Mouse (Mus musculus) neural tube, embryonic 11.5 days (tissue): ENCODE measurements around the gene Pcdh9. TPM values are rescaled to one million over a fixed set of nuclear protein-coding genes. Genes with fewer than 3 reads are reported as not detected.

Experiments
- ATAC-seq: fragments of 200-750 bp; cut with Nextera tagmentation; 2 replicates; pipeline ENCODE4 v1.8.0; 2017; ENCODE audit warnings: moderate number of reproducible peaks, mild to moderate bottlenecking, moderate TSS enrichment, moderate library complexity; ENCODE audit not compliant: insufficient read depth, low FRiP score, low TSS enrichment
- DNase-seq: peaks from one replicate; pipeline ENCODE4 v3.0.0-alpha.2; 2015; ENCODE audit warnings: low spot score
- H3K27ac ChIP-seq: fragments of 300-500 bp; sonication (generic); 2 replicates; pipeline ENCODE4 v1.5.1; 2014; ENCODE audit warnings: low read depth, mild to moderate bottlenecking, low read length
- H3K27me3 ChIP-seq: fragments of 300-500 bp; sonication (generic); 2 replicates; pipeline ENCODE4 v1.6.1; 2014; ENCODE audit warnings: mild to moderate bottlenecking, low read length, mixed read lengths; ENCODE audit not compliant: control insufficient read depth, insufficient read depth
- H3K36me3 ChIP-seq: fragments of 300-500 bp; sonication (generic); 2 replicates; pipeline ENCODE4 v1.6.1; 2014; ENCODE audit warnings: mild to moderate bottlenecking, low read length, moderate library complexity, mixed read lengths; ENCODE audit not compliant: control insufficient read depth, insufficient read depth
- H3K4me1 ChIP-seq: fragments of 300-500 bp; sonication (generic); 2 replicates; pipeline ENCODE4 v1.6.1; 2014; ENCODE audit warnings: low read length, mixed read lengths; ENCODE audit not compliant: control insufficient read depth, insufficient read depth
- H3K4me2 ChIP-seq: fragments of 300-500 bp; sonication (generic); 2 replicates; pipeline ENCODE4 v1.6.1; 2014; ENCODE audit warnings: low read depth, mild to moderate bottlenecking, moderate library complexity
- H3K4me3 ChIP-seq: fragments of 300-500 bp; sonication (generic); 2 replicates; pipeline ENCODE4 v1.5.1; 2014; ENCODE audit warnings: low read depth, low read length
- H3K9ac ChIP-seq: fragments of 300-500 bp; sonication (generic); 2 replicates; pipeline ENCODE4 v1.6.1; 2014; ENCODE audit warnings: mild to moderate bottlenecking, low read length
- H3K9me3 ChIP-seq: fragments of 300-500 bp; sonication (generic); 2 replicates; pipeline ENCODE4 v1.6.1; 2016; ENCODE audit warnings: low read length; ENCODE audit not compliant: control insufficient read depth
- WGBS: fragments of 180-500 bp; shearing (Covaris S2); extraction: QIAGEN DNeasy Blood & Tissue Kit; methylation state at CpG from one replicate; pipeline ENCODE4 v1.1.7; 2014; 5-methylcytosine and 5-hydroxymethylcytosine counted together
- polyA plus RNA-seq: library from polyadenylated mRNA; unstranded; fragments of >200 nt; fragmentation: Nextera tagmentation; extraction: Ambion mirVana; gene quantifications from 2 replicates; pipeline ENCODE4 v1.2.1, GENCODE M21; 2014

Gene Pcdh9
- polyA plus RNA-seq, 1 experiment from 2014 or later = 48.6 TPM

GRCm38 (mm10) chr14:93887066-93887465 is 3.4 kb downstream of the Pcdh9 start:
- H3K4me1 ChIP-seq = 0 out of 2 replicates have a peak, but pooled peaks cover 2% of the 10 kb centered on the region
- DNase-seq (no peak), ATAC-seq (no peak)
- no peaks in the 10 kb centered on the region for H3K9me3 ChIP-seq
- WGBS = 84% methylated on average over 7 of the region's 7 CpGs
- H3K27ac ChIP-seq = no peak overlapping the region
- H3K9ac ChIP-seq = no peak overlapping the region
- no peaks in the 10 kb centered on the region for H3K36me3 ChIP-seq
- H3K27me3 ChIP-seq = no peaks in the 10 kb centered on the region
- no peak overlapping the region for H3K4me2 ChIP-seq
- no peak overlapping the region for H3K4me3 ChIP-seq

- Histone ChIP-seq H3K36me3 (no peaks in the 10 kb centered on the region), H3K9me3 (no peaks in the 10 kb centered on the region), H3K9ac (no peak overlapping the region), H3K4me2 (no peak overlapping the region), H3K27ac (no peak overlapping the region), H3K4me1 (0 out of 2 replicates have a peak, but pooled peaks cover 2% of the 10 kb centered on the region), H3K27me3 (no peaks in the 10 kb centered on the region), H3K4me3 (no peak overlapping the region)
- DNase-seq (no peak), ATAC-seq (no peak)
- 82% methylated on average over 11 of the region's 11 CpGs for WGBS
Measured at GRCm38 (mm10) chr14:93885551-93886084, 4.9 kb downstream of the Pcdh9 start.

GRCm38 (mm10) chr14:93884467-93884866 is 6.0 kb downstream of the Pcdh9 start:
- Histone ChIP-seq H3K9ac (no peak overlapping the region), H3K27ac (no peak overlapping the region), H3K27me3 (no peaks in the 10 kb centered on the region), H3K9me3 (no peaks in the 10 kb centered on the region), H3K4me2 (no peak overlapping the region), H3K4me1 (0 out of 2 replicates have a peak, but pooled peaks cover 2% of the 10 kb centered on the region), H3K4me3 (no peak overlapping the region), H3K36me3 (no peaks in the 10 kb centered on the region)
- WGBS = 7% methylated on average over 2 of the region's 2 CpGs
- DNase-seq (peak; percentile 64), ATAC-seq (peak; percentile 77; the same call in 1 of the 2 replicates)

- H3K27me3 ChIP-seq = no peaks in the 10 kb centered on the region
- WGBS = 94% methylated on average over 1 of the region's 1 CpGs
- no peak overlapping the region for H3K9ac ChIP-seq
- H3K4me3 ChIP-seq = no peak overlapping the region
- no peak for DNase-seq
- H3K4me2 ChIP-seq = no peak overlapping the region
- no peak for ATAC-seq
- no peak overlapping the region for H3K27ac ChIP-seq
- no peaks in the 10 kb centered on the region for H3K9me3 ChIP-seq
- no peaks in the 10 kb centered on the region for H3K4me1 ChIP-seq
- H3K36me3 ChIP-seq = no peaks in the 10 kb centered on the region
Measured at GRCm38 (mm10) chr14:93880071-93880470, 10.4 kb downstream of the Pcdh9 start.

DNA sequence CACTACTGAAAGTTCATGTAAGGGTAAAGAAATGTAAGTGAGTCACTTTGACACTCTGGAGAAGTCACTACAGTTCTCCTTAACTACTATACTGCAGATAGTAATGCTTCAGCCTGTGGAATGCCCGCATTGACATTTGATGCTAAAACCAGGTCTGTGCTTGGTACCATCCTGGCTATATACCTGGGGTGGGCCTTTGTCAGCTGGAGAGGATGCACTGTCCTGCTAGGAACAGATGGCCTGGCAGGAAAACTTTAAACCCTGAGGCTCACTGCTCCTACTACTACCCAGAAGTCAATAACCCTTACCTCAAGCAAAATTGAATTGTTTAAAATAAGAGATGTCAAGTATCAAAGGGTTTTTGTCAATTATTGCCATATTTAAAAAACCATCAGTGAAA is 14.5 kb downstream of the Pcdh9 start:
- H3K4me2 ChIP-seq = no peak overlapping the region
- no peak for ATAC-seq
- WGBS = 90% methylated on average over 1 of the region's 1 CpGs
- no peak overlapping the region for H3K9ac ChIP-seq
- no peak overlapping the region for H3K27ac ChIP-seq
- no peak for DNase-seq
- H3K36me3 ChIP-seq = no peaks in the 10 kb centered on the region
- no peaks in the 10 kb centered on the region for H3K27me3 ChIP-seq
- no peaks in the 10 kb centered on the region for H3K4me1 ChIP-seq
- H3K4me3 ChIP-seq = no peak overlapping the region
- no peaks in the 10 kb centered on the region for H3K9me3 ChIP-seq

DNA sequence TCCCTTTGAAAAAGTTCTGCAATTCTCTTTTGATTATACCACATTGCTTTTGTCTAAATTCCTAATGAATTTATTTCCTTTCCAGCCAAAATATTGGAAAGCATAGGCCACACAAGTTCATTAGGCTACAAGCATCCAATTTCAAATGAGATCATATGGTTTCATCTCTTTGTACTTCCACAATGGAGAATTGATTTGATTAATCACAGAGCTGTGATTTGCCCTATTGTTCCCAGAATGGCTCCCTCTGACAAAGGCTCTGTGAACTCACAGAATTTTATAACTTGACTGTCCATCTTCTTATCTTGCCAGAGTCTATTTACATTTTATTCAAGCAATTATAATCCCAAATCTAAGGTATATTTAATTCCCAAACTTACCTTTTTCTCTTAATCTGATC is 22.3 kb downstream of the Pcdh9 start:
- ATAC-seq = no peak
- Histone ChIP-seq H3K9ac (no peak overlapping the region), H3K4me2 (no peak overlapping the region), H3K4me1 (no peaks in the 10 kb centered on the region), H3K36me3 (no peaks in the 10 kb centered on the region), H3K4me3 (no peak overlapping the region), H3K27me3 (no peaks in the 10 kb centered on the region), H3K9me3 (no peaks in the 10 kb centered on the region), H3K27ac (no peak overlapping the region)
- no peak for DNase-seq

DNA sequence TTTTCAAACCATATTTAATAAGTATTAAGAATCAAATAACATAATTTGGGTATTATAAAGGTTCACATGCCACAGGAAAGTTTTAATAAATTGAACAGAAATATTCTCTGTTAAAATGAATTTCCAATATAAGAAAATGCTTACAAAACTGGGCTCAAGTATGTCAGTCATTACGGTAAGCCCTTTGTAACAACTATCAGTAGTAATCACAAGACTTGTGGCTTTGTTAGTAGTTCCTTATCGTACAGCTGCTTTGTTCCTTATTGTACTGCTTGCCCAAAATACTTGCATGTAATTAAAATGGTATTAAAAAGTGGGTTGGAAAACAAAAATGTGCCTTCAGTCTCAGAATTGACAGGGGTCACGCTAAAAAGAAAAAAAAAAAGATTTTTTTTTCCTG is 32.4 kb downstream of the Pcdh9 start:
- no peaks in the 10 kb centered on the region for H3K27me3 ChIP-seq
- H3K9ac ChIP-seq = no peak overlapping the region
- no peak for ATAC-seq
- H3K9me3 ChIP-seq = no peaks in the 10 kb centered on the region
- H3K4me1 ChIP-seq = no peaks in the 10 kb centered on the region
- WGBS = 88% methylated on average over 3 of the region's 3 CpGs
- H3K4me2 ChIP-seq = no peak overlapping the region
- no peaks in the 10 kb centered on the region for H3K36me3 ChIP-seq
- no peak overlapping the region for H3K4me3 ChIP-seq
- no peak overlapping the region for H3K27ac ChIP-seq
- DNase-seq = no peak

GRCm38 (mm10) chr14:93846091-93846677 is 44.3 kb downstream of the Pcdh9 start:
- Histone ChIP-seq H3K27me3 (no peaks in the 10 kb centered on the region), H3K4me2 (no peak overlapping the region), H3K27ac (no peak overlapping the region), H3K9ac (no peak overlapping the region), H3K9me3 (no peaks in the 10 kb centered on the region), H3K36me3 (no peaks in the 10 kb centered on the region), H3K4me1 (no peaks in the 10 kb centered on the region), H3K4me3 (no peak overlapping the region)
- no peak for ATAC-seq
- WGBS = 67% methylated on average over 1 of the region's 1 CpGs
- no peak for DNase-seq

DNA sequence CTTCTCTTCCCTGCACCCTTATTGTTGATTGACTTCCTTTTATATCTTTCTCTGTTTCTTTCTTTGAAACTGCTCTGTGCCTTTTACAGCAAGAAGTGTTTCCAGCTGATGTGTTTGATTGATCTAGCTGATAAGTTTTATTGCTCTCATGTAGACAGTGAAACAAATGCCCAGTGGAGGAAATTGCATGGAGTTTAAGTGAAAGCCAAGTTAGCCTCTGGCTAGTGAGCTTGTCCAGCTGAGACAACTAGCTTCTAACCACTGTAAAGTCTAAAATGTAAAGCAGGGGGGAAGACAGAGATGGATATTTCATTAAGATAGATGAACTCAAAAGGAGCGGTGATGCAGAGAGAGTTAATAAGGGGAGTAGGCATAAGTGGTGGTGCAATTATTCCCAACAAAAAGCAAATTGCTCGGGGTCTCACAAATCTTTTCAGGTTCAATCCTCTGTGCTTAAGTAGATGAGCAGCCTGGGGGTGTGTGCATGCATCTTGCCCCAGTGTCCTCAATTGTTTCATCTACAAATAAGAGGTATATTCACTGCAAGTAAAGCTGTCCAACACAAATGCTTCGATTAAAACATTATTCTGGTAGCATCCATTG is 47.7 kb downstream of the Pcdh9 start:
- no peaks in the 10 kb centered on the region for H3K9me3 ChIP-seq
- H3K36me3 ChIP-seq = no peaks in the 10 kb centered on the region
- no peak overlapping the region for H3K4me2 ChIP-seq
- WGBS = 54% methylated on average over 3 of the region's 3 CpGs
- DNase-seq (no peak), ATAC-seq (peak; percentile 38; the same call in 1 of the 2 replicates)
- no peak overlapping the region for H3K9ac ChIP-seq
- no peaks in the 10 kb centered on the region for H3K27me3 ChIP-seq
- no peak overlapping the region for H3K27ac ChIP-seq
- no peaks in the 10 kb centered on the region for H3K4me1 ChIP-seq
- no peak overlapping the region for H3K4me3 ChIP-seq
